Mouse (Mus musculus): ENCODE results near the gene Abtb2. TPM values are rescaled to one million over a fixed set of nuclear protein-coding genes. Genes with fewer than 3 reads are reported as not detected.

The Abtb2 gene
- polyA plus RNA-seq, 1 experiment from 2014 or later: 19.9 TPM

DNA sequence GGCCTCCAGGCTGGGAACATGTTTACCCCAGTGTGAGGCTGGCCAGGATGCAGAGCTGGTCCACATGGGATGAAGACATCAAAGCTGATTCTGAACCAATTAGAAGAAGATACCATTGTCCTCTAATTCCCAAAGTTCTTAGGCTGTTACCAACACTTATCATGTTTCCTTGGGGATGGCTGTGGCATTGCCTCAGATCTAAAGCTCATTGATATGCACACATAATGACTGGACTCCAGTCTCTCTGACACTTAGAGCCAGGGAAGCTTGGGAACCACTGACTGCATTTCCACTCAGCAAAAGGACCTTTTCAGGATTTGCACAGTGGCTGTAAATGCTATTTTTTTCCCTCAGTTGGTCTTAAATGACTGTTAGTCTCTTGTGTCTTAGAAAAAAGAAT, 52.3 kb downstream of the Abtb2 start:
- Histone ChIP-seq H3K9ac (ENCODE audit: low read length) (no peak overlapping the region), H3K4me2 (ENCODE audit: low read depth, low read length) (no peak overlapping the region), H3K36me3 (ENCODE audit: control insufficient read depth, insufficient read depth) (no peaks in the 10 kb centered on the region), H3K4me1 (ENCODE audit: control insufficient read depth, insufficient read depth, low read length) (peaks cover 24% of the 10 kb centered on the region), H3K9me3 (replicated peaks; ENCODE audit: control insufficient read depth, low read length) (no peaks in the 10 kb centered on the region), H3K27ac (ENCODE audit: low read length) (0 out of 2 replicates have a peak overlapping the region, but pooled peaks have one; percentile 5), H3K27me3 (ENCODE audit: control insufficient read depth, insufficient read depth, low read length) (no peaks in the 10 kb centered on the region), H3K4me3 (ENCODE audit: low read length) (no peak overlapping the region)
- no peak for ATAC-seq (replicated peaks; ENCODE audit: extremely low read depth, insufficient read depth, low FRiP score)

DNA sequence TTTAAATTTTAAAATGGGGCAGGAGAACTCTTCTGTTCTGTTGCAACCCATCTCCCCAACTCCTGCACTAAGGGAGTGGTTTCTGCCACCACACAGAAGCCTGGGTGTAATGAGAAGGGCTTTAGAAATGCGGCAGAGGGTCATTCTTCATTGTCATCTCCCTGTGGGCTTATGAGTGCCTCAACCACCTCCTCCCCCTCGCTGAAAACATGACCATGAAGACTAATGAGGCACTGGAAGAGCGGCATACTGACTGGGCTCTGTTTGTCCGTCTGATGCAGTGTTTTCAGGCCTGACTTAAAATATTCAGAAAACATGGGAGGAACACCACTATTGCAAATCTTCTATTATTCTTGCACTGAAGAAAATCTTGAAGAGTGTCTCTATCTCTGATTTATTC, 56.8 kb downstream of the Abtb2 start:
- no peak for ATAC-seq (replicated peaks; ENCODE audit: extremely low read depth, insufficient read depth, low FRiP score)
- no peaks in the 10 kb centered on the region for H3K36me3 ChIP-seq (ENCODE audit: control insufficient read depth, insufficient read depth)
- H3K9me3 ChIP-seq (replicated peaks; ENCODE audit: control insufficient read depth, low read length): no peaks in the 10 kb centered on the region
- H3K27ac ChIP-seq (ENCODE audit: low read length): no peak overlapping the region
- H3K4me1 ChIP-seq (ENCODE audit: control insufficient read depth, insufficient read depth, low read length): peaks cover 41% of the 10 kb centered on the region
- H3K4me3 ChIP-seq (ENCODE audit: low read length): no peak overlapping the region
- no peak overlapping the region for H3K4me2 ChIP-seq (ENCODE audit: low read depth, low read length)
- no peak overlapping the region for H3K9ac ChIP-seq (ENCODE audit: low read length)
- WGBS: 60% methylated on average over 4 of the region's 4 CpGs
- no peaks in the 10 kb centered on the region for H3K27me3 ChIP-seq (ENCODE audit: control insufficient read depth, insufficient read depth, low read length)

DNA sequence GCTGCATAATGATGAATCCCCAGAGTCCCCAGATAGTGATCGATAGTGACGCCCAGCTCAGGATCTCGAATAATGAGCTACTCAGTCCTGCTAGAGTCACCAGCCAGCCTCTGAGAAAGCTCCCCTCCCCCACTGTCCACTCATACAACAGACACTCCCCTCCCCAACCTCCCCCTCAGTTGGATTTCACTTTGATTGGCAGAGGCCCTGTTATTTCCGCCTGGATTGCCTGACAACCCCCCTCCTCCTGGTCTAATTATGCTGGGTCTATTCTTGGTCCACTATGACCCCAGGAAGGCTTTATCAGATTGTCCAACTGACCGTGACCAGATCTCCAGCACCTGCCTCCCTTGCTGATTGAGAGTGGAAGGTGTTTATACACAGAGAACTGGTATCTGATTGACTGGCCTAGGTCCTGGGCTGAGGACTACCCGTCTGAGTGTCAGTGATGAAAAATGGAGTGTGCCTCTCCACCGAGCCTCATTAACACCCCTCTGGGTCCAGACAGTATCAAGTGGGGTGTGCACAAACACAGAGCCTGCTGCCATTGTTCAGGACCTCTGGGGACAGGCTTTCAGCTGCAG, 59.3 kb downstream of the Abtb2 start:
- Histone ChIP-seq H3K4me2 (ENCODE audit: low read depth, low read length) (peak overlapping the region; percentile 19), H3K4me3 (ENCODE audit: low read length) (no peak overlapping the region), H3K4me1 (ENCODE audit: control insufficient read depth, insufficient read depth, low read length) (peaks cover 40% of the 10 kb centered on the region), H3K9ac (ENCODE audit: low read length) (no peak overlapping the region), H3K27me3 (ENCODE audit: control insufficient read depth, insufficient read depth, low read length) (no peaks in the 10 kb centered on the region), H3K27ac (ENCODE audit: low read length) (0 out of 2 replicates have a peak overlapping the region, but pooled peaks have one; percentile 2), H3K9me3 (replicated peaks; ENCODE audit: control insufficient read depth, low read length) (no peaks in the 10 kb centered on the region), H3K36me3 (ENCODE audit: control insufficient read depth, insufficient read depth) (no peaks in the 10 kb centered on the region)
- 0 out of 2 replicates have a peak, but pooled peaks have one; percentile 34 for ATAC-seq (replicated peaks; ENCODE audit: extremely low read depth, insufficient read depth, low FRiP score)
- WGBS: 16% methylated on average over 7 of the region's 7 CpGs

DNA sequence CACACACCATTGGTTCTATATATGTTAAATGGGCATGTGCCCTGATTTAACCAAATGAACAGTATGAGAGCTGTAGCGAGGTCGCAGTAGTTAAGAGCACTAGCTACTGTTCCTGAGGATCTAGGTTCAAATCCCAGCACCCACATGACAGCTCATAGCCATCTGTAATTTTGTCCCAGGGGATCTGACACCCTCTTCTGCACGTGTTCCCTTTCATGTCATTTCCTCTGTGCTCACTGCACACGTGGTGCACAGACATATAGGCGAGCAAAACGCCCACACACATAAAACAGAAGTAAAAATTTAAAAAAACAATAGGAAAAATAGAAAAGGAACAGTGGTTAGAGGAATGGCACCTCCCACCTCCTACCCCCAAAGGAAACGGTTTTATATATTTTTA, 61.0 kb downstream of the Abtb2 start:
- Histone ChIP-seq H3K36me3 (ENCODE audit: control insufficient read depth, insufficient read depth) (no peaks in the 10 kb centered on the region), H3K9me3 (replicated peaks; ENCODE audit: control insufficient read depth, low read length) (no peaks in the 10 kb centered on the region), H3K4me3 (ENCODE audit: low read length) (no peak overlapping the region), H3K9ac (ENCODE audit: low read length) (no peak overlapping the region), H3K4me2 (ENCODE audit: low read depth, low read length) (no peak overlapping the region), H3K4me1 (ENCODE audit: control insufficient read depth, insufficient read depth, low read length) (peaks cover 42% of the 10 kb centered on the region), H3K27me3 (ENCODE audit: control insufficient read depth, insufficient read depth, low read length) (no peaks in the 10 kb centered on the region), H3K27ac (ENCODE audit: low read length) (no peak overlapping the region)
- 77% methylated on average over 7 of the region's 7 CpGs for WGBS
- no peak for ATAC-seq (replicated peaks; ENCODE audit: extremely low read depth, insufficient read depth, low FRiP score)

DNA sequence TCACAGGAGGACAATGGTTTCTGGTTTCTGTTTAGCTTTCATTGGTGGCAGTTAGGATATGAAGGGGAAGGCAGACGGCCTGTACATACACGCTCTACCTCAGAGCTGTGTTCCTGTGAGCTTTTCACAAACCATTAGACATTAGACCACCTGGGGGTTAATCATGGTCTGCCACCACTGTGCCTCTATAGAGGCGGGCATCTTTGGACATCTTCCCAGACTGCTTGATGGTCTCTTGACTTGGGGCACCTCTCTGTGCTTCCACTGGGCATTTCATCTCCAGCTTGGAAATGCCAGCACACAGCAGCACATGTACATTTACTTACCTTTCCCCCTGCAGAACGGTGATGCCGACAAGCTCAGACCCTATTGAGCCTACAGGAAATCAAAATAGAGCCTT, 63.8 kb downstream of the Abtb2 start:
- Histone ChIP-seq H3K9me3 (replicated peaks; ENCODE audit: control insufficient read depth, low read length) (no peaks in the 10 kb centered on the region), H3K36me3 (ENCODE audit: control insufficient read depth, insufficient read depth) (no peaks in the 10 kb centered on the region), H3K4me3 (ENCODE audit: low read length) (no peak overlapping the region), H3K4me2 (ENCODE audit: low read depth, low read length) (no peak overlapping the region), H3K27ac (ENCODE audit: low read length) (no peak overlapping the region), H3K27me3 (ENCODE audit: control insufficient read depth, insufficient read depth, low read length) (no peaks in the 10 kb centered on the region), H3K4me1 (ENCODE audit: control insufficient read depth, insufficient read depth, low read length) (peaks cover 46% of the 10 kb centered on the region), H3K9ac (ENCODE audit: low read length) (no peak overlapping the region)
- ATAC-seq (replicated peaks; ENCODE audit: extremely low read depth, insufficient read depth, low FRiP score): no peak
- WGBS: 42% methylated on average over 5 of the region's 5 CpGs

DNA sequence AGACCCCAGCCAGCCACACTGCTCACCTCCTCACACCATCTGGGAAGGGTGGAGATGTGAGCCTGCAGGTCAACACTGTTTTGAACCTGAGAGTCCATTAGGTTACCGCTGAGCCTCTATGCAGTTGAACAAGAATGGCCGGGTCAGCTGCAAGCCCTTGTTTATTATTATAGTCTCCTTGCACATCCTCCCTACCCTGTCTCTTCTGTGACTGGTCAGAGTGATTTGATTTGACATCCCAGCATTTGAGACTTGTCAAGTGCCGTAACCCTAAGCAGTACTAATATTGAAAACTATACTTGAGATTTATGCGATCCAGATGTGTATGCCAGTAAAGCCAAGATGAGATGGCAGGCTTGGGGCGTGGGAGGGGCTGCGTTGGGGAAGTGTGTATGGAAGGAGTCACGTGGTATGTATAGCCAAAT, 65.2 kb downstream of the Abtb2 start:
- Histone ChIP-seq H3K36me3 (ENCODE audit: control insufficient read depth, insufficient read depth) (no peaks in the 10 kb centered on the region), H3K9ac (ENCODE audit: low read length) (no peak overlapping the region), H3K9me3 (replicated peaks; ENCODE audit: control insufficient read depth, low read length) (no peaks in the 10 kb centered on the region), H3K27me3 (ENCODE audit: control insufficient read depth, insufficient read depth, low read length) (no peaks in the 10 kb centered on the region), H3K4me2 (ENCODE audit: low read depth, low read length) (no peak overlapping the region), H3K4me3 (ENCODE audit: low read length) (no peak overlapping the region), H3K27ac (ENCODE audit: low read length) (no peak overlapping the region), H3K4me1 (ENCODE audit: control insufficient read depth, insufficient read depth, low read length) (peaks cover 38% of the 10 kb centered on the region)
- ATAC-seq (replicated peaks; ENCODE audit: extremely low read depth, insufficient read depth, low FRiP score): no peak
- WGBS: 73% methylated on average over 7 of the region's 7 CpGs

DNA sequence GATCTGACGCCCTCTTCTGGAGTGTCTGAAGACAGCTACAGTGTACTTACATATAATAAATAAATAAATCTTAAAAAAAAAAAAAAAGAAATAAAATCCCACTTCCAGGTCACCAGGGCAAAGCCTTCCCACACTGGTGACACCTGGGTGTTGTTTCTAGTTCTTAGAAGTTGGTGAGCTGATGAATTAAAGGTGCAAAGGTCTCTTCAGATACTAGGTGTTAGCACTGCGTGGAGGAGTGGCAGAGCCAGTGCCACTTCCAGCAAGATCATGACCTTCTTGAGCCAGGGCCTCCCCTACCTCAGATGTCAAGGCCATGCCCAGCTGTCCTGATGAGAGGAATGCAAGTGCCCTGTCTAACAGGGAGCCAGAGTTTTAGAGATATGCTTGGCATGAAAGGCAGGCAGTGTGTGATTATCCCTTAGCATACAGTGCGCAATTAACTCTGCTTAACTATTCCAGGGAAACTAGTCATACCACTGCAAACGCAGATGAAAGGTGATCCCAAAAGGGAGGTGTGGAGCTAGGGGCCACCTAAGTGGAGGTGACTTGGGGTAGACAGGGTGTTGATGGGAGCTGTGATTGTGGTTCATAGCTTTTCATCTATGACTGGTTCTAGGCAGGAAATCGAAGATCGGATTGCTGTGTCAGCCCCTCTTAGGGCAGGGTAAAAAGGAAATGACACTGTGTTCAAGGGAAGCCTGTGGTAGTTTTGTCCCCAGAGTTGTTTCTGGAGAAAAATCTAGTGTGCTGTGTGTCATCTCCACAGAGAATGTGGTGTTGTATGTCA, 66.2 kb downstream of the Abtb2 start:
- H3K9me3 ChIP-seq (replicated peaks; ENCODE audit: control insufficient read depth, low read length): no peaks in the 10 kb centered on the region
- WGBS: 28% methylated on average over 5 of the region's 6 CpGs
- H3K36me3 ChIP-seq (ENCODE audit: control insufficient read depth, insufficient read depth): no peaks in the 10 kb centered on the region
- H3K4me3 ChIP-seq (ENCODE audit: low read length): no peak overlapping the region
- no peak overlapping the region for H3K9ac ChIP-seq (ENCODE audit: low read length)
- peak overlapping the region; percentile 66 for H3K27ac ChIP-seq (ENCODE audit: low read length)
- H3K27me3 ChIP-seq (ENCODE audit: control insufficient read depth, insufficient read depth, low read length): no peaks in the 10 kb centered on the region
- peak overlapping the region; percentile 19; the same call in 1 of the 2 replicates for H3K4me2 ChIP-seq (ENCODE audit: low read depth, low read length)
- peaks cover 41% of the 10 kb centered on the region for H3K4me1 ChIP-seq (ENCODE audit: control insufficient read depth, insufficient read depth, low read length)
- ATAC-seq (replicated peaks; ENCODE audit: extremely low read depth, insufficient read depth, low FRiP score): peak; percentile 80

- Histone ChIP-seq H3K4me1 (ENCODE audit: control insufficient read depth, insufficient read depth, low read length) (peaks cover 45% of the 10 kb centered on the region), H3K27ac (ENCODE audit: low read length) (peak overlapping the region; percentile 66), H3K9me3 (replicated peaks; ENCODE audit: control insufficient read depth, low read length) (no peaks in the 10 kb centered on the region), H3K9ac (ENCODE audit: low read length) (no peak overlapping the region), H3K4me3 (ENCODE audit: low read length) (no peak overlapping the region), H3K27me3 (ENCODE audit: control insufficient read depth, insufficient read depth, low read length) (no peaks in the 10 kb centered on the region), H3K4me2 (ENCODE audit: low read depth, low read length) (no peak overlapping the region), H3K36me3 (ENCODE audit: control insufficient read depth, insufficient read depth) (no peaks in the 10 kb centered on the region)
- ATAC-seq (replicated peaks; ENCODE audit: extremely low read depth, insufficient read depth, low FRiP score): no peak; the same call in 1 of the 2 replicates
- 83% methylated on average over 2 of the region's 2 CpGs for WGBS
These were observed 66.8 kb downstream of the Abtb2 start for GRCm38 (mm10) chr2:103632926-103633250.

DNA sequence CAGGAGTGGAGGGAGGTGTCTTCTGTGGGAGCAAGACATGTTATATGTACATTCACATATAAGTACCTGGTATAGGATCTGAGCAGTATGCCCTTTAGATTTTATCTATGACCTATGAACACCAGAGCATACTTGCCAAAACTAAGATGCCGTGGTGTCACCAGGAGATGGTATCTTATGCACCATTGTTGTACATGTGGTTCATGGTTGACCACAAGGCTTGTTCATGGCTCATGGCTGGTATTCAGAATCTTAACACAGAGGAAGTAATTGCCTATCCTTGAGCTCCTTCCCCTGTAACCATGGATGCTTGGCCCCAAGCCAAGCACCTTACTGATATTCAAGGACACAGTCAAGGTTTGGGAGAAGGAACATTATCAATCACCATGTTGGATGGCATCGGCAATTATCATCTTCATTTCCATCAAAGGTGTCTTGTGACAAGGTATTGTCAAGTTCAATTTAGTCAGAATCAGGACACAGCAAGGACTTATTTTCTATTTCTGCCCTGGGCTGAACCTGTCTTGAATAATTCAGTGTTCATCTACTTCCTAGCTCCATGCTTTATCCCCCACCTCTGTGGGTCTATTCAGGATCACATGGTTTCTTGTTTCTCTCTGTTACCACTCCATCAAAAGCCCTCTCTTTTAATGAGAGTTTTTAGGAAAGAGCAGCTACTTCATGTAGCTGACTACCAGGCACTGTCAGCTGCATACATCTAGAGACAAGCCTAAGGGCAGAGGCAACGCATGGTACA, 69.8 kb downstream of the Abtb2 start:
- no peak overlapping the region for H3K9ac ChIP-seq (ENCODE audit: low read length)
- 88% methylated on average over 3 of the region's 3 CpGs for WGBS
- H3K9me3 ChIP-seq (replicated peaks; ENCODE audit: control insufficient read depth, low read length): no peaks in the 10 kb centered on the region
- no peaks in the 10 kb centered on the region for H3K36me3 ChIP-seq (ENCODE audit: control insufficient read depth, insufficient read depth)
- ATAC-seq (replicated peaks; ENCODE audit: extremely low read depth, insufficient read depth, low FRiP score): no peak
- no peak overlapping the region for H3K4me2 ChIP-seq (ENCODE audit: low read depth, low read length)
- H3K27me3 ChIP-seq (ENCODE audit: control insufficient read depth, insufficient read depth, low read length): no peaks in the 10 kb centered on the region
- no peak overlapping the region for H3K4me3 ChIP-seq (ENCODE audit: low read length)
- no peak overlapping the region for H3K27ac ChIP-seq (ENCODE audit: low read length)
- peaks cover 48% of the 10 kb centered on the region for H3K4me1 ChIP-seq (ENCODE audit: control insufficient read depth, insufficient read depth, low read length)

Measured in heart, embryonic 16.5 days (tissue).